Mouse (Mus musculus) liver, embryonic 12.5 days (tissue): ENCODE measurements around the gene Ltbp1. TPM values are rescaled to one million over a fixed set of nuclear protein-coding genes. Genes with fewer than 3 reads are reported as not detected.

ENCODE experiments used
- ATAC-seq: fragments of 200-750 bp; cut with Nextera tagmentation; 2 replicates; pipeline ENCODE4 v1.8.0; 2017; ENCODE audit warnings: moderate number of reproducible peaks, mild to moderate bottlenecking, moderate library complexity
- H3K27ac ChIP-seq: fragments of 300-500 bp; sonication (generic); 2 replicates; pipeline ENCODE4 v1.5.1; 2016; ENCODE audit warnings: mild to moderate bottlenecking
- H3K27me3 ChIP-seq: fragments of 300-500 bp; sonication (generic); replicated peaks from 2 replicates; pipeline ENCODE4 v1.6.1; 2016; ENCODE audit warnings: mild to moderate bottlenecking, moderate library complexity
- H3K36me3 ChIP-seq: fragments of 300-500 bp; sonication (generic); 2 replicates; pipeline ENCODE4 v1.6.1; 2016; ENCODE audit warnings: mild to moderate bottlenecking, moderate library complexity
- H3K4me1 ChIP-seq: fragments of 300-500 bp; sonication (generic); 2 replicates; pipeline ENCODE4 v1.6.1; 2016
- H3K4me2 ChIP-seq: fragments of 300-500 bp; sonication (generic); 2 replicates; pipeline ENCODE4 v1.6.1; 2016; ENCODE audit warnings: mild to moderate bottlenecking, moderate library complexity
- H3K4me3 ChIP-seq: fragments of 300-500 bp; sonication (generic); 2 replicates; pipeline ENCODE4 v1.5.1; 2016; ENCODE audit warnings: mild to moderate bottlenecking, moderate library complexity
- H3K9ac ChIP-seq: fragments of 300-500 bp; sonication (generic); 2 replicates; pipeline ENCODE4 v1.6.1; 2016; ENCODE audit warnings: mild to moderate bottlenecking, moderate library complexity
- H3K9me3 ChIP-seq: fragments of 300-500 bp; sonication (generic); replicated peaks from 2 replicates; pipeline ENCODE4 v1.6.1; 2016; ENCODE audit warnings: mild to moderate bottlenecking, moderate library complexity
- WGBS: fragments of 180-500 bp; shearing (Covaris S2); methylation state at CpG from one replicate; pipeline ENCODE4 v1.1.7; 2016; ENCODE audit not compliant: insufficient replicate concordance; 5-methylcytosine and 5-hydroxymethylcytosine counted together
- polyA plus RNA-seq: library from polyadenylated mRNA; unstranded; fragments of >200 nt; fragmentation: Nextera tagmentation; extraction: Ambion mirVana; gene quantifications from 2 replicates; pipeline ENCODE4 v1.2.1, GENCODE M21; 2016

The Ltbp1 gene
- polyA plus RNA-seq, 1 experiment from 2014 or later = 7.4 TPM

DNA sequence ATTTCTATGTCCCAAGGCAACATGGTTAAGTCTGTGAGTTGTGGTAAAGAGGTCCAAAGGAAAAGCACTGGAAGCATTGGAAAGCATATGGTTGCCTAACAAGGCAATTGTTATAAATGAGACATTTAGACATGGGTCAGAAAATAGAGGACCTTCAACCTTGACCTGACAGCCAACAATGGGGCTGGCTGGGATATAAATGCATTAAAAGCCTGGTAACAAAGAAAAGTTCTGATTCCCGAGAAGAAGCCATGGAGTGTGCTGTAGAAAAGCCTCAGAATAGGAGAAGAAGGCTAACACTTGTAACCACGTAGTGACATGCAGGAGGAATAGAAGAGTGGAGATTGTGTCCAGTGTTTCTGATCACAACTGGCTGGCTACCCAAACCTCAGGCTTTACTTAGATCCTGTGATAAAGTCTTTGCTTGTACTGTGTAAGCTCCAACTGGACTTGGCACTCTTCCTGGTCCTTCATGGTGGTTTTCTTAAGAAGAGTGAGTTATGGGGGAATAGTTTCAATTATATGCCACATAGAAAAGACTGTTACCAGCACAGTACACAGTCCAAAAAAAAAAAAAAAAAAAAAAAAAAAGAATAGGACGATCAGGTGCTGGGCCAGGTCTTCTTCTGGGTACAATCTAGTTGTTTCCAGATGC lies 258.1 kb downstream of the Ltbp1 start:
- Histone ChIP-seq H3K27me3 (no peaks in the 10 kb centered on the region), H3K9me3 (no peaks in the 10 kb centered on the region), H3K4me3 (no peak overlapping the region), H3K4me2 (no peak overlapping the region), H3K9ac (no peak overlapping the region), H3K4me1 (no peaks in the 10 kb centered on the region), H3K36me3 (no peaks in the 10 kb centered on the region), H3K27ac (no peak overlapping the region)
- ATAC-seq = no peak
- WGBS = 68% methylated on average over 3 of the region's 3 CpGs

DNA sequence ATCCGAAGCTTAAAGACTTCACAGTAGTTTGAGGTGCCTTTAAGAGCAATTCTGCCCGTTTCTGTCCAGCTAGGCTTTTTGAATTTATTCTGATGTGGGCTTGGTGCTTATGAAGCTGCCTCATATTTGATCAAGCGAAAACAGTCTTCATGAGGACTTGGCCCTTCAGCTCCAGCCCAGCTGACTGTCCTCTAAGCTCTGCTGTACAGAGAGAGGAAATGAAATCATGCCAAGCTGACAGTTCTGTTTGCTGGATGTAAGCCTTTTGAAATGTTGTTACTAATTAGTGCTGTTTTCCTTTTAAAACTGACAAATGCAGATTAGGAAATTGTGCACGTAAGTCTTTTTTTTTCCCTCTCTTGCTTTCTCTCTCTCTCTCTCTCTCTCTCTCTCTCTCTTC lies 263.1 kb downstream of the Ltbp1 start:
- H3K27ac ChIP-seq = no peak overlapping the region
- no peaks in the 10 kb centered on the region for H3K27me3 ChIP-seq
- no peaks in the 10 kb centered on the region for H3K9me3 ChIP-seq
- H3K9ac ChIP-seq = no peak overlapping the region
- H3K4me3 ChIP-seq = no peak overlapping the region
- H3K4me1 ChIP-seq = no peaks in the 10 kb centered on the region
- 64% methylated on average over 4 of the region's 4 CpGs for WGBS
- H3K36me3 ChIP-seq = no peaks in the 10 kb centered on the region
- no peak for ATAC-seq
- no peak overlapping the region for H3K4me2 ChIP-seq

DNA sequence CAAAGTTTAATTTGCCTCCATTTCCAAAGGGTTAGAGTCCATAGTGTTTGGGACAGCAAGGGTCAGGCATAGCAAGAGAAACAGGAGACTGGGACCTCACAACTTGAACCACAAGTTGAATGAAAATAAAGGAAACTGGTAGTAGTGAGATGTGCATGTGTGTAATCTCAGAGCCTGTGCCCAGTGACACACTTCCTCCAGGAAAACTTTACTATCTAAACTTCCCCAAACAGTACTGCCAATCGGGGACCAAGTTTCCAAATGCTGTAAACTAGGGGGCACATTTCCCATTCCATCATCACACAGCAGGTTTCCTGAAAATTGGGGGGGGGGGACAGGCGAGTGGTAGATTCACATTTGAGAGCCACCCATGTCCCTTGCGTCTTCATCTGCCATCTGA lies 267.1 kb downstream of the Ltbp1 start:
- Histone ChIP-seq H3K4me2 (no peak overlapping the region), H3K36me3 (no peaks in the 10 kb centered on the region), H3K4me3 (no peak overlapping the region), H3K4me1 (no peaks in the 10 kb centered on the region), H3K27ac (no peak overlapping the region), H3K27me3 (no peaks in the 10 kb centered on the region), H3K9ac (no peak overlapping the region), H3K9me3 (no peaks in the 10 kb centered on the region)
- WGBS = 56% methylated on average over 3 of the region's 3 CpGs
- ATAC-seq = no peak

DNA sequence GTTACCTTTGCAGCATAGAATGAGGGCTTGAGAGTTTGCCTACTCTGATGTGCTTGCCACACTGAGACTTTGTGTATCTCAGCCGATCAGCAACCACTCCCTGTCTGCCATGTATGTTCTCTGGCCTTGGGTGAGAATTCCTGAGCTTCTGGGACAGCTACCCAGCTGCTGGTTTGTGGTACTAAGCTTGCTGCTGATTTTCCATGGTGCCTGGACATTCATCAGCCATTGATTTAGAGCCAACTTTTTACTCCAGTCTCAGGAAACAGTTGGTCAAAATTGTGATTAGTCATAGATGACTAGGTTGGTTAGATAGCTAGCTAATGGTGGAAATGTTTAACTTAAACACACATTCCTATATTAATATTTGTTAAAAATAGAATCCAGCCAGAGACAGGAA lies 267.9 kb downstream of the Ltbp1 start:
- 50% methylated on average over 1 of the region's 1 CpGs for WGBS
- no peaks in the 10 kb centered on the region for H3K27me3 ChIP-seq
- no peaks in the 10 kb centered on the region for H3K9me3 ChIP-seq
- H3K27ac ChIP-seq = no peak overlapping the region
- H3K9ac ChIP-seq = no peak overlapping the region
- H3K4me3 ChIP-seq = no peak overlapping the region
- H3K4me1 ChIP-seq = no peaks in the 10 kb centered on the region
- no peaks in the 10 kb centered on the region for H3K36me3 ChIP-seq
- no peak for ATAC-seq
- H3K4me2 ChIP-seq = no peak overlapping the region

DNA sequence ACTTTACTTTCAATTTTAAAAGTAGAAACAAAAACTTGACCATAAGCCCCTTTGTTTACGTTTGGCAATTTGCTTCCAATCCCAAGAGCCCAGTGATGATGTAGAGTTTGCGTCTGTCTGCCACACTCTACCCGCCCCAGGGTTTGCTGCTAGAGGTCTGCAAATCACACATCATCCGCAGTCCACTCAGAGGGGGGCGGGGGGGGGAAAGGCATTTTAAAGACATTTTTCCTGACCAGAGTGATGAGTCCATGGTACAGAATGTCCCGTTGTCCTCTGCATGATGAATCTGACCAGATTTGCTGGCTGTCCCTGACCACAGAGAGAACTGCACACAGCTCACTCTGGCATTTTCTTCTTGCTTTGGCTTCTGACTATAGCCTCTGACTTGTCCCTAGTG lies 269.9 kb downstream of the Ltbp1 start:
- Histone ChIP-seq H3K36me3 (no peaks in the 10 kb centered on the region), H3K27ac (no peak overlapping the region), H3K9me3 (no peaks in the 10 kb centered on the region), H3K4me1 (no peaks in the 10 kb centered on the region), H3K4me2 (no peak overlapping the region), H3K27me3 (no peaks in the 10 kb centered on the region), H3K4me3 (no peak overlapping the region), H3K9ac (no peak overlapping the region)
- 72% methylated on average over 6 of the region's 6 CpGs for WGBS
- ATAC-seq = no peak

DNA sequence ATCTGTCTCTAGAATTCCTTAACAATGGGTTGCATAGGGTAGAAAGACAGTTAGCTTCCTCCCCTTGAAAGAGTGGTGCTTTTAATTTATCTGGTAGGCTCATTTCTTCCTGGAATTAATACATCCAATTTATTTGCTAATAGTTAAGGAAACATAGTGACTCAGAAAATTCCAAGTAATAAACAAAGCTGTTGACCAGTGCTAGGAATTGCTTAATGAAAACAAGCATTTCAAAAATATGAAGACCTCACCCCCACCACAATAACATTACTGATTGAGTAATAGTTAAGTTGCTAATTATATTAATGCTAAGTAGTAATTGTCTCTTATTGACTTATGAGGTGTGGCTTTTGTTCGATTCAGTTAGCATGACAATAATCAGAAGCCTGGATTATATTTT lies 272.7 kb downstream of the Ltbp1 start:
- Histone ChIP-seq H3K36me3 (no peaks in the 10 kb centered on the region), H3K27me3 (no peaks in the 10 kb centered on the region), H3K4me2 (no peak overlapping the region), H3K4me3 (no peak overlapping the region), H3K9ac (no peak overlapping the region), H3K9me3 (no peaks in the 10 kb centered on the region), H3K4me1 (no peaks in the 10 kb centered on the region), H3K27ac (no peak overlapping the region)
- 72% methylated on average over 1 of the region's 1 CpGs for WGBS
- ATAC-seq = no peak

DNA sequence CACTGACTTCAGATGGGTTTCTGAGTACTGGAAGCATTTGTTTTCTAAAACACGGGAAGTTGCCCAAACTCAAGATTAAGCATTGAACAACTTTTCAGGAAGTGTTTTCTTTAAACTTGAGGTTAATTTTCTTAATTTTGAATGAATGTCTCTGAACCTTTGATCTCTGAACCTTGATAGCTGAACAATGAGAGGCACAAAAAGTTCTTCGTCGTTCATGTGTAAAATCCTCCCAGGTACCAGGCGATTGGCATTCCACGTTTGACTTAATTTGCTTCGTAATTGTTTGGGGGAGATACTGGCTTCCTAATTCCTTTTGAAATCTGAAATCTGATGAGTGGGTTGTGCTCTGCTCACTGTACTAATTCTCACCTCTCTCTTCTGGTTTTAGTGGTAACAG lies 273.2 kb downstream of the Ltbp1 start:
- no peaks in the 10 kb centered on the region for H3K36me3 ChIP-seq
- no peaks in the 10 kb centered on the region for H3K9me3 ChIP-seq
- WGBS = 74% methylated on average over 6 of the region's 6 CpGs
- H3K4me3 ChIP-seq = no peak overlapping the region
- ATAC-seq = no peak
- no peak overlapping the region for H3K27ac ChIP-seq
- H3K4me2 ChIP-seq = no peak overlapping the region
- no peak overlapping the region for H3K9ac ChIP-seq
- no peaks in the 10 kb centered on the region for H3K27me3 ChIP-seq
- no peaks in the 10 kb centered on the region for H3K4me1 ChIP-seq

DNA sequence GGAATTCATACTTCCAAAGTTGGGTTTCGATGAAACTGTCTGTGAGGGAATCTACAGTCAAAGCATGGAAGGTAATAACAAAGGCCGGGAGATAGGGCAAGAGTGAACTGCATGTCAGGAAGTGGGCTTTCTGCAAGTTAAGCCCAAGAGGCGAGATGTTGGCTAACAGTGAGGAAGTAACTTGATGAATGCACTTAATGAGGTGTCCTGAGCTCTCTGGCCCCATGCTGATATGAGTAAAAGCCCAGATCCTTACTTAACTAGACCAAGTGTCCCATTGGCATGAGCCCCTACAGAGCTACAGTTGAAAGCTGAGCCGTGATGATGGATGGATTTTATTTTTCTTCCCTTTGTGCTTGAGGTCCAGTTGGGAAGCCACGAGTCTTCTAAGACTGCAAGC lies 276.0 kb downstream of the Ltbp1 start:
- H3K9ac ChIP-seq = no peak overlapping the region
- H3K9me3 ChIP-seq = no peaks in the 10 kb centered on the region
- H3K27me3 ChIP-seq = no peaks in the 10 kb centered on the region
- H3K4me1 ChIP-seq = no peaks in the 10 kb centered on the region
- no peak overlapping the region for H3K4me3 ChIP-seq
- ATAC-seq = no peak
- no peak overlapping the region for H3K27ac ChIP-seq
- H3K36me3 ChIP-seq = no peaks in the 10 kb centered on the region
- no peak overlapping the region for H3K4me2 ChIP-seq
- 47% methylated on average over 5 of the region's 5 CpGs for WGBS

DNA sequence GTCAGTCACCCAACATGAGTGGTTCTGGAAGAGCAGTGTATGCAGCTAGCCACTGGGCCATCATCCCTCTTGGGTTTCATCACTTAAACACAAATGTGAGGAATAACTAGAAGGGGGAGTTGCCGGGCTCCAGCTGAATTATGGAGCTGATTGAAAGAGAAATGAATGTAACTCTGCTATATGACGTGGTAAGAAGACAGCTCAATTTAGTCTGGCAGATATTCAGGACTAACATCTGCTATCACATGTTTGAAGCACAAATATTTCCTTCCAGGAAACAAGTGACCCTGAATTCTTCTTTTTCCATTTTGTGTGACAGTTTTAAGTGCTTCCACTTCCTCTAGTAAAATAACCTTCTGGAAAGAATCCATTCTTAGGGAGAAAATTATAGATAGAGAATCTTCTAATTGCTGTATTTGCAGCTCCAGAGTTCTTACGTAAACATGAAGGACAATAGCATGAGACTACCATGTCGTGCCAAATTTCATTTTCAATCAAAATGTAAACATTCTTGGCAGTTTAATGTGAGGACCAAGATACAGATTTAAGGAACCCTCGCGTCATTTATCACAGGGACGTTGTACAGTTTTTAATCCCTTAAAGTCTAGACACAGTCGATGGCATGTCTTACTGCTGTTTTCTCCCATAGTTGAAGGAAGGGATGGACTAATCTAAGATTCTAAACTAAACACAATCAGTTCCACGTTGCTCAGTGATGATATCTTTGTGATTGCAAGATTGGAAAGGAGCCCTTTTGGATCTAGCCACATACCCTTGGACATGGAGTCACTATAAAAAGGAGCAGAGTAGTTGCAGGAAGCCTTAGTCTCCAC lies 279.7 kb downstream of the Ltbp1 start:
- Histone ChIP-seq H3K4me1 (no peaks in the 10 kb centered on the region), H3K4me2 (no peak overlapping the region), H3K27ac (no peak overlapping the region), H3K27me3 (no peaks in the 10 kb centered on the region), H3K9me3 (no peaks in the 10 kb centered on the region), H3K9ac (no peak overlapping the region), H3K4me3 (no peak overlapping the region), H3K36me3 (no peaks in the 10 kb centered on the region)
- WGBS = 71% methylated on average over 9 of the region's 9 CpGs
- no peak for ATAC-seq

DNA sequence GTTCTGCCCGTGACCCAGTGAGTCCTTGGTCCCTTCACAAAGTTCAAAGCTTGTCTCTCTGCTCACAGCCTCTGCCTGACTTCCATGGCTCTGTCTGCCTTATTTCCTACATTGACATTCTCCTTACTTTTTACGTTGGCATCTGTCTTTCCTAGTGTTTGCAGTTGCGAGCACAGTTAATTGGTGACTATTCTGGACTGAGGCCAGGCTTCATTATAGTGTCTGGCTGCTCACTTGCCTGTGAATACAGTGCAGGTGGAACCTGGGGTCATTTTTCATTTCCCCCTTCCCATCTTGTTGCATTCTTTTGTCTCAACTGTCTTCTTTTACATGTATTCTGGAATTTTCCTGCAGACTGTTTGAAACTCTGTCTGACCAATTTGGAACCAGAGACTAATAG lies 287.6 kb downstream of the Ltbp1 start:
- H3K4me1 ChIP-seq = no peaks in the 10 kb centered on the region
- WGBS = 57% methylated on average over 3 of the region's 3 CpGs
- H3K9me3 ChIP-seq = no peaks in the 10 kb centered on the region
- H3K27me3 ChIP-seq = no peaks in the 10 kb centered on the region
- H3K27ac ChIP-seq = no peak overlapping the region
- ATAC-seq = no peak
- peaks cover 3% of the 10 kb centered on the region; the same call in 1 of the 2 replicates for H3K36me3 ChIP-seq
- no peak overlapping the region for H3K9ac ChIP-seq
- H3K4me2 ChIP-seq = no peak overlapping the region
- no peak overlapping the region for H3K4me3 ChIP-seq

DNA sequence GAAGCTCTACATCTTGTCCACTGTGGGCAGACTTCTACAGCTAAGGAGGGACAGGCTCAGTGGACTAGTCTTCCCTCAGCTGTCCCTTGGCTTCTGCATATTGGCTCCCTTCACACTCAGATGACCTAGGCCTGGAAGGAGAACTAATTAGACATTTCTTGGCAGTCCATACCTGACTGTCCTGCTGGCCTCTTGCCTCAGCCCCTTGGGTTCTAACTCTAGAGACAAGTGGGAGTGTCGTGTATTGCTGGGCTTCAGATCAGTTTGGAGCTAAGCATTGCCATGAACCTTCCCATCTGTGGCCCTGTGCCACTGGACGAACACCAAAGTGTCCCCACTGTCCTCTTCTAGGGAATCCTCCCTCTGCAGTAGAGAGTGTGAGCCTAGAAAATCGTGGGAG lies 288.4 kb downstream of the Ltbp1 start:
- WGBS = 46% methylated on average over 3 of the region's 3 CpGs
- Histone ChIP-seq H3K4me3 (no peak overlapping the region), H3K4me2 (no peak overlapping the region), H3K27ac (no peak overlapping the region), H3K36me3 (peaks cover 3% of the 10 kb centered on the region; the same call in 1 of the 2 replicates), H3K4me1 (no peaks in the 10 kb centered on the region), H3K27me3 (no peaks in the 10 kb centered on the region), H3K9ac (no peak overlapping the region), H3K9me3 (no peaks in the 10 kb centered on the region)
- no peak for ATAC-seq

DNA sequence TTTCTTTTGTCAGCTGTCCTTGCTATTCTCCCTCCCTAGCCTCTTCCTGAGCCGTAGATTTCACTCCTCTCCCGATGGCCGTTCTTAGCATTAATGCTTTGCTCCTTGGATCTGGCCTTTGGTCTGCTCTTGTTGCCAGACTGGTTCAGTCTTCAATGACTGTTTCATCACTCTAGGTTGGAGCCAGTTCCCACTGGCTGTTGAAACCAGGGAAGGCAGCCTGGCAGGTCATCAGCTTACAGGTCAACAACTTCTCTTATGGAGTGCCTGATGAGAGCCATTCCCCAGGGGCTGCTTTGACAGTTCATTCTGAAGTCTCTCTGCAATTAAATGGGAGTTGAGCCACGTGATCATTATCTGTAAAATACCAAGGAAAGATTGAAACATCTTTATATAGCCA lies 295.5 kb downstream of the Ltbp1 start:
- H3K4me2 ChIP-seq = no peak overlapping the region
- H3K27me3 ChIP-seq = no peaks in the 10 kb centered on the region
- H3K36me3 ChIP-seq = peaks cover 3% of the 10 kb centered on the region; the same call in 1 of the 2 replicates
- H3K9ac ChIP-seq = no peak overlapping the region
- no peak overlapping the region for H3K27ac ChIP-seq
- no peak for ATAC-seq
- no peaks in the 10 kb centered on the region for H3K4me1 ChIP-seq
- H3K9me3 ChIP-seq = no peaks in the 10 kb centered on the region
- WGBS = 59% methylated on average over 4 of the region's 4 CpGs
- no peak overlapping the region for H3K4me3 ChIP-seq
